Mouse (Mus musculus): ENCODE measurements around the gene Psg20.
"Not testable (repeated sequence)": the region's sequence is repeated elsewhere in the genome, so short reads cannot be mapped to it uniquely, and the experiment has no call there.

The Psg20 gene

GRCm38 (mm10) chr7:18686085-18686484 is at the start of gene Psg20:
Gene Psg20 (minus strand): TSS chr7:18686185.
- no peak for DNase-seq

GRCm38 (mm10) chr7:18734451-18734850 is 48.5 kb upstream of the Psg20 start:
- DNase-seq: no peak

- no peak for DNase-seq
Observed at GRCm38 (mm10) chr7:18733111-18733510, 47.1 kb upstream of the Psg20 start.

- DNase-seq: no peak
Observed at GRCm38 (mm10) chr7:18728391-18728790, 42.4 kb upstream of the Psg20 start.

- not testable (repeated sequence) for DNase-seq
Observed at GRCm38 (mm10) chr7:18725931-18726330, 39.9 kb upstream of the Psg20 start.

GRCm38 (mm10) chr7:18724001-18724400 is 38.0 kb upstream of the Psg20 start:
- no peak for DNase-seq

GRCm38 (mm10) chr7:18717790-18718189 is 31.8 kb upstream of the Psg20 start, which contains the start of gene Psg22:
Gene Psg22 (plus strand): TSS chr7:18718090.
- no peak for DNase-seq

- DNase-seq: no peak
Observed at GRCm38 (mm10) chr7:18715546-18715945, 29.6 kb upstream of the Psg20 start.

- DNase-seq: no peak
Observed at GRCm38 (mm10) chr7:18710846-18711245, 24.9 kb upstream of the Psg20 start.

- DNase-seq: not testable (repeated sequence)
Observed at GRCm38 (mm10) chr7:18710331-18710730, 24.3 kb upstream of the Psg20 start.

GRCm38 (mm10) chr7:18685586-18685985 is 399 bp downstream of the Psg20 start:
- no peak for DNase-seq

GRCm38 (mm10) chr7:18679772-18680171 is 6.2 kb downstream of the Psg20 start:
- DNase-seq: peak in 1 of 2 experiments; percentile 3

- not testable (repeated sequence) for DNase-seq
Observed at GRCm38 (mm10) chr7:18656625-18657024, 29.4 kb downstream of the Psg20 start, which contains the start of gene Psg21. Gene Psg21 (minus strand): TSS chr7:18656725.

GRCm38 (mm10) chr7:18626921-18627320 is 59.1 kb downstream of the Psg20 start:
- not testable (repeated sequence) for DNase-seq
